Mouse (Mus musculus): ENCODE results near the gene Mlx.

- TF ChIP-seq CTCF (conservative IDR thresholded peaks at IDR 0.05; ENCODE audit: low read length) = no peak
- no peak for TF ChIP-seq POU5F1 (IDR thresholded peaks at IDR 0.05; ENCODE audit: borderline replicate concordance, low read length)
Measured at GRCm38 (mm10) chr11:101080421-101080820, 6.7 kb upstream of the Mlx start.

Measured in E14TG2a.4 (cell line).